Mouse (Mus musculus) olfactory bulb, adult 2 months (tissue): ENCODE measurements around the gene Gsk3b. TPM values are rescaled to one million over a fixed set of nuclear protein-coding genes. Genes with fewer than 3 reads are reported as not detected.
"Not testable (repeated sequence)": the region's sequence is repeated elsewhere in the genome, so short reads cannot be mapped to it uniquely, and the experiment has no call there.

Experiments
- H3K27ac ChIP-seq: fragments of 200-500 bp; 2 replicates; pipeline ENCODE4 v1.5.1; 2012; ENCODE audit warnings: low read depth, low read length; ENCODE audit not compliant: insufficient read depth
- H3K4me1 ChIP-seq: fragments of 200-500 bp; 2 replicates; pipeline ENCODE4 v1.6.1; 2012; ENCODE audit warnings: low read length; ENCODE audit not compliant: control insufficient read depth, insufficient read depth
- H3K4me3 ChIP-seq: fragments of 200-500 bp; 2 replicates; pipeline ENCODE4 v1.5.1; 2012; ENCODE audit warnings: mild to moderate bottlenecking, low read depth, low read length, moderate library complexity; ENCODE audit not compliant: insufficient read depth
- CTCF ChIP-seq: fragments of 200-500 bp; IDR thresholded peaks from 2 replicates; pipeline ENCODE4 v1.5.1; 2012; ENCODE audit warnings: low read depth, mild to moderate bottlenecking, low read length, moderate library complexity; ENCODE audit not compliant: insufficient read depth
- POLR2A ChIP-seq: fragments of 200-500 bp; IDR thresholded peaks from 2 replicates; pipeline ENCODE4 v1.6.1; 2012; ENCODE audit warnings: mild to moderate bottlenecking, low read depth, low read length, moderate library complexity; ENCODE audit not compliant: insufficient read depth
- WGBS: fragments of 180-500 bp; shearing (Covaris S2); methylation state at CpG from one replicate; pipeline ENCODE4 v1.1.7; 2018; 5-methylcytosine and 5-hydroxymethylcytosine counted together
- polyA plus RNA-seq: library from polyadenylated mRNA; stranded (reverse); fragments of >200 nt; gene quantifications from 2 replicates; pipeline ENCODE4 v1.2.4, GENCODE M21; 2012; ENCODE audit warnings: low replicate concordance; ENCODE audit not compliant: missing spikeins, insufficient read depth, insufficient read length

Gsk3b gene
- polyA plus RNA-seq, 1 experiment: 135 TPM

DNA sequence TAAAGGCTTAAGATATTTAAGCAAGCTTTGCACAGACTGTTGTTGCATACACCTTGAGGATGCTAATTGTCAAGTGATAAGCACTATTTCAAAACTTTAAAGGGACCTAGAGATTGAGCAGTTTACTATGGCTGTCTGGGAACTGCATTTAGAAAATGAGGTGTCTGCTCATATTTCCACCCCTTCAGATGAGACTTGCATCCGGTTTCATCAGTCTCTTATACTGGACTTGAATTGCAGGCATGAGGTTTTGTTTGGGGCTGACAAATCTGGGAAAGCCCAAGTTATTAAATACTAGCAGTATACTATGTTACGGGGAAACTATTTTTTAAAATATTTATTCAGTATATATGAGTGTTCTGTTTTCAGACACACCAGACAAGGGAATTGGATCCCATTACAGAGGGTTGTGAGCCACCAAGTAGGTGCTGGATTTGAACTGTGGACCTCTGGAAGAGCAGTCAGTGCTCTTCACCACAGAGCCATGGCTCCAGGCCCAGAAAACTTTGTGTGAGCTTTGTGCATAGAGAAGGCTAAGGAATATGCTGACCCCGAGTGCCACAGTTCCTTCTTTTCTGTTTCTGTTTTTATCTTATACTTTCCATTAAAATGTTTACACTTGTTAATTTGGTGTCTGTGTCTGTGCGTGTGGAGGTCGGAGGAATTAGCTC, 6.5 kb downstream of the Gsk3b start:
- 23% methylated on average over 5 of the region's 5 CpGs for WGBS
- Histone ChIP-seq H3K4me3 (no peak overlapping the region), H3K4me1 (peaks cover 15% of the 10 kb centered on the region), H3K27ac (no peak overlapping the region)
- TF ChIP-seq POLR2A: no peak
- TF ChIP-seq CTCF: no peak

DNA sequence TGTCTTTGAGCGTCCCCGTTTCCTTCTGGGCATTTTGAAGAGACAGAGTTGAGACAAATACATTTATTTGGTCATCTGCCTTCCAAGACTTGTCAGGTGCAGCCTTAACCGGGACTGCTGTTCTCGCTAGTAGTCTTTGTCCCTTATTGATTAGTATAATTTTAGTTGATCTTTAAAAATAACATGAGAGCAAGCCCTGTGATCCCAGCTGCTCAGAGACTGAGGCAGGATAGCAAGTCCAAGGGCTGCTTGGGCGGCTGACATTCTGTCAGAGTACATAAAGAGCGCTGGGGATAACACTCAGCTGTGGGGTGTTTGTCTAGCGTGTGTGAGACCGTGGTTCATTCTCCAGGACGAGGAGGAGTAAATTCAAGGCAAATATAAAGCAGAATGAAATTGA, 8.7 kb downstream of the Gsk3b start:
- peaks cover 15% of the 10 kb centered on the region for H3K4me1 ChIP-seq
- 22% methylated on average over 9 of the region's 9 CpGs for WGBS

DNA sequence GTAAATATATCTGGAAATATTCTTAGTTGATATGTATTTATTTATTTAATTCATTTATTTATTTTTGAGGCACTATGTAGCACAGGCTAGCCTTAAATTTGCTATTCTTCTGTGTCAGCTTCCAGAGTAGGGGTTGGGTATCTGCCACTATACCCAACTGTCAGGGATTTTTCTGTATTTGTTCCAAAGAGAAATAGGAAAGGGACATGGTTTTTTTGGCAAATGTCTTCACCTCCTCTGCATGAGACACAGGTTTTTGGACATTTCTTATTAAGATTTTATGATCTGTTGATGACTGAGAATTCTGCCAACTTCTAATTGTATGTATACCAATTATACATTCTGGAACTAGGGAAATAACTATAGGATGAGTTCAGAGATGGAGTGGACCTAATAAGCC, 10.5 kb downstream of the Gsk3b start:
- TF ChIP-seq CTCF: no peak
- TF ChIP-seq POLR2A: no peak
- Histone ChIP-seq H3K27ac (no peak overlapping the region), H3K4me3 (no peak overlapping the region), H3K4me1 (peaks cover 15% of the 10 kb centered on the region)

More for the DNA sequence above, 8.7 kb downstream of the Gsk3b start:
- Histone ChIP-seq H3K4me3 (no peak overlapping the region), H3K27ac (no peak overlapping the region; the same call in 1 of the 2 replicates)
- TF ChIP-seq POLR2A (no peak), CTCF (no peak)

DNA sequence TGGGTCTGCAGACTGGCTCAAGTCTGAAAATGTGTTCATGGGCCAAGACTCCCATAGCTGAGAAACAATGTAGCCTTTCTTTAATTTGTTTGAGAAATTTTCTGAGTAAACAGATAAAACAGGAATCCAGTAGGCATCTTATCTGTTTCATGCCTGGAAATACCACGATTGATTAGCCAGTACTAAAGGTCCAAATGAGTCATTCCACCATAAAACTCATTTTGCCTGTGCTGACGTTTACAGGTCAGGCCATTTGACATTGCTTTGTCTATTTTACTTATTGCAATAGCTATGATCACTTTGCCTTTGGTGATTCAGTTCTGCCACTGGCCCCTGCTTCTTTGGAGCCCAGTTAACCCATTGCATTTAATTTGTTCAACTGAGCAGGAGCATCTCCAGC, 11.8 kb downstream of the Gsk3b start:
- H3K27ac ChIP-seq: no peak overlapping the region
- 73% methylated on average over 2 of the region's 2 CpGs for WGBS

DNA sequence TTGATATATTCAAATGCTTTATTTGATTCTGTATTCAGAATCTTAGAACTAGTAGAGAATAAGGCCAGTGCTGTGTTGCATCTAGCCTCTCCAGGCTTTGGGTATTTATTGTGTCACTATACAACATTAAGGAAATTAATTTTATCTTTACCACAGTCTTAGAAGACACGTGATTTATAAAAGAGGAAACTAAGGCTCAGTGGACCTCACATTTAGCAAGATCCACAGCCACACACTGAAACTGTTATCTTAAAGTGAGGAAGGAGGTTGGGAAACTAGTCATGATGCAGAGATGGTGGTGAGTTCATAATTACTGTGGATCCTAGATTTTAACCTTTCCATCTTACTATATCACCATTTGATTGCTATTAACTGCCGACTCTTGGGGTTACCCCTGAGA, 16.7 kb downstream of the Gsk3b start:
- no peak overlapping the region for H3K27ac ChIP-seq
- H3K4me1 ChIP-seq: peaks cover 8% of the 10 kb centered on the region
- TF ChIP-seq CTCF: no peak
- TF ChIP-seq POLR2A: no peak
- WGBS: 50% methylated on average over 2 of the region's 2 CpGs
- no peak overlapping the region for H3K4me3 ChIP-seq

More for the DNA sequence above, 11.8 kb downstream of the Gsk3b start:
- Histone ChIP-seq H3K4me3 (no peak overlapping the region), H3K4me1 (peaks cover 13% of the 10 kb centered on the region)
- TF ChIP-seq CTCF (no peak), POLR2A (no peak)

DNA sequence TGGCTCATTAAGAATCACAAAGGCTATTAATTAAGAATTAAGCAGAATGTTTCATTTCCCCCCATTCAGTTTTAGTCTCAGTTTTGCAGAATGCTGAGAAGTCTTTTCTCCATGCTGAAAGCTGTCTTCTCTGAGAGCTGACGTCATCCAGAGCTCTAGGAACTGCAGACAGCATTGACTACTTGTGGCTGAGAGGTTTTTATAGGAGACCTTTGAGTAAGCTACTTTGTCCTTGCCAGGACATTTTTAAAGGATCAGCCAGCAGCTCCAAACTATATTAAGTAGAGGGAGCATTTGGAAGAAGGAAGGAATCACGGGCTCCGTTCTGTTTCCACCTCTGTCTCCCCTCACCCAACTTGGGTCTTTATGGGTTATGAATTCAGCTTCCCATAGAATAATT, 17.7 kb downstream of the Gsk3b start:
- 29% methylated on average over 3 of the region's 3 CpGs for WGBS
- Histone ChIP-seq H3K4me3 (no peak overlapping the region), H3K4me1 (peaks cover 10% of the 10 kb centered on the region), H3K27ac (no peak overlapping the region)
- TF ChIP-seq CTCF (no peak), POLR2A (no peak)

DNA sequence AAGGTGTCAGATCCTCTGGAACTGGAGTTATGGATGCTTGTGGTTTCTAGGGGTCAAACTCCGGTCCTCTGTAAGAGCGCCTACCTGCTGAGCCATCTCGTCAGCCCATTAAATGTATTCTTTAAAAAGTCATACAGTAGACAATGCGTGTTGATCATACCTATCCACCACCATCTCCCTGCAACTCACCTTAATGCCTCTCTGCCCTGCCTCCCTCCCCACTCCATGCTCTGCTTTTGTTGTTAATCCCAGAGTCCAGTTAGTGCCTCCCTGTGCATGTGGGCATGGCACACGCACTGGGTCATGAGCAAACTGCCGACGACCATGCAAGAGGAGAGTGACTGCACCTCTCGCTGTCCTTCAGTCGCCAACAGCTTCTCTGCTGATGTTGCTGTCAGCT, 21.2 kb downstream of the Gsk3b start:
- no peak overlapping the region for H3K4me3 ChIP-seq
- peaks cover 14% of the 10 kb centered on the region for H3K4me1 ChIP-seq
- 81% methylated on average over 9 of the region's 9 CpGs for WGBS
- TF ChIP-seq CTCF: no peak
- TF ChIP-seq POLR2A: no peak
- no peak overlapping the region for H3K27ac ChIP-seq

DNA sequence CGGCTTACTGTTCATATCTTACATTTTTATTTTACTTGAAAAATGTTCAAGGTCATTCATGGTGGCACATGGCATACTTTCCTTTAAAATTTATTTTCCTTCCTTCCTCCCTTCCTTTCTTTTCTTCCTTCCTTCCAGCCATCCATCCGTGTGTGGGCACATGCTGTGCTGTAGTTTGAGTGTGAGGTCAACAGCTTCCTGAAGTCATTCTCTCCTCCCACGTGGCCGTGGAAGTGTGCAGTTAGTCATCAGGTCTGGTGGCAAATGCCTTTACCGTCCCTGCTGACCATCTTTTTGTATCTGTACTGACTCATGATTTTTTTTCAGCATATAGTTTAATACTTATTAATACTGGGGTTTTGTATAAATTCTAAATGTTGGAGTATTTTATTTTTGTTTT, 21.8 kb downstream of the Gsk3b start:
- TF ChIP-seq POLR2A (no peak), CTCF (no peak)
- H3K4me3 ChIP-seq: no peak overlapping the region
- no peak overlapping the region for H3K27ac ChIP-seq
- 30% methylated on average over 5 of the region's 5 CpGs for WGBS
- peaks cover 14% of the 10 kb centered on the region for H3K4me1 ChIP-seq

- 43% methylated on average over 2 of the region's 2 CpGs for WGBS
- peak overlapping the region; percentile 2; the same call in 1 of the 2 replicates for H3K27ac ChIP-seq
- TF ChIP-seq CTCF: no peak
- no peak for TF ChIP-seq POLR2A
- H3K4me1 ChIP-seq: peaks cover 12% of the 10 kb centered on the region
- H3K4me3 ChIP-seq: no peak overlapping the region
Observed at GRCm38 (mm10) chr16:38114074-38114473, 25.3 kb downstream of the Gsk3b start.

DNA sequence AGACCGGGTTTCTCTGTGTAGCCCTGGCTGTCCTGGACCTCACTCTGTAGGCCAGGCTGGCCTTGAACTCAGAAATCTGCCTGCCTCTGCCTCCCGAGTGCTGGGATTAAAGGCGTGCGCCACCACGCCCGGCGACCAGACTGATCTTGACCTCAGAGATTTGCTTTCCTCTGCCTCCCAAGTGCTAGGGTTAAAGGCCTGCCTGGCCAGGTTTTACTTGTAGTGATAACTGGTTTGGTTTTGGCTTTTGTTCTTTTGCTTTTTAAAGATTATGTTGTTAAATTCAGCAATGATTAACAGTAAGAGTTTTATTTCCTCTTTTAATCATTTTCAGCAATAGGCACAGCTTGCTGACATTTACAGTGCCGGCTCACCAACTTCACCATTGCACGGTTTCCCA, 29.1 kb downstream of the Gsk3b start:
- not testable (repeated sequence) for H3K4me3 ChIP-seq, H3K27ac ChIP-seq, H3K4me1 ChIP-seq
- 87% methylated on average over 9 of the region's 9 CpGs for WGBS
